Mouse (Mus musculus) mesoderm, embryonic 11.5 days (tissue): Measurements from ENCODE around the gene Ccl7.
A peak's percentile ranks its signal among the peaks of the same experiment; 100 is the strongest.

Source experiments
- DNase-seq: peaks from one replicate; pipeline ENCODE4 v3.0.0-alpha.2; 2012; ENCODE audit warnings: low read depth, low spot score

The Ccl7 gene

DNA sequence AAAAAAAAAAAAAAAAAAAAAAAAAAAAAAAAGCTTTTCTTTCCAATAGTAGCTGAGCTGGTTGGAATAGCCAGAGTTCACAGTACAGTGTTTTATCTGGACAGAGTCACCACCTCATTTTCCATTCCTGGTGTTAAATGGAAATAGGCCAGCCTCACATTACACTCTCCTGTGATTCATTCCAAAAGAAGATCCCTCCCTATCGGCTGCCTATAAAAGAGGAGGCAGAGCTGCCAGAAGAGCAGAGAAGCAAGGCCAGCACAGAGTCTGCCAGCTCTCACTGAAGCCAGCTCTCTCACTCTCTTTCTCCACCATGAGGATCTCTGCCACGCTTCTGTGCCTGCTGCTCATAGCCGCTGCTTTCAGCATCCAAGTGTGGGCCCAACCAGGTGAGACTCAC, at the start of gene Ccl7:
TSS of gene Ccl7 (plus strand) at position 242 of the 400 bp plus-strand sequence.
- no peak for DNase-seq

DNA sequence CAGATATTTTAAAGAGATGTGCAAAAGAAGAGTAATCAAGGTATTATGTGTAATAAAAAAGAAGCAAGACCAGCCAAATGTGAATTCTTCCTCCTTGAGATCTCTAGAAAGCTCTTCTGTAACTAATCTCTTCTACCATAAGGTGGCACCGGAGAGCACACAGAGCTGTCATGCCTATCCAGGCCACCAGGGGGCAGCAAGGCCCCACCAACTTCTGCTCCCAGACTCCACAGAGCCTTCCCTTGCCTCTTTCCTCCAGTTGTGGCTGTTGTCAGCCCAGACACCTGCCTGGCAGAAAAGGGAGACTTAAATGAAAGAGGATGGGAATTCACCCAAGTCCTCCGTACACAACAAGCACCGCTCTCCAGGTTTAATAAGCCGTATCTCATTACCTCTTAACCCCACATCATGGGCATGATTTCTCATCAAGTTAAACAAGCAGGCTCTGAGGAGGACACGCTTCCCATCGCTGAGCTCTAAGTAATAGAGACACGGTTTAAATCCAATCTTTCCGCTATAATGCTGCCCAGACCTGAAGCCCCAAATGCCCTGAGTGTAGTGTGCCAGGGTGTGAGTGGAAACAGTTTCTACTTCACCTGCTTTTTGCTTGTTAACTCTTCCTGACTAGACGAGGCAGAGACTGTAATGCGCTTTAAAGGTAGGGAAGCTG, 49.2 kb upstream of the Ccl7 start:
- DNase-seq, result peak; percentile 80

DNA sequence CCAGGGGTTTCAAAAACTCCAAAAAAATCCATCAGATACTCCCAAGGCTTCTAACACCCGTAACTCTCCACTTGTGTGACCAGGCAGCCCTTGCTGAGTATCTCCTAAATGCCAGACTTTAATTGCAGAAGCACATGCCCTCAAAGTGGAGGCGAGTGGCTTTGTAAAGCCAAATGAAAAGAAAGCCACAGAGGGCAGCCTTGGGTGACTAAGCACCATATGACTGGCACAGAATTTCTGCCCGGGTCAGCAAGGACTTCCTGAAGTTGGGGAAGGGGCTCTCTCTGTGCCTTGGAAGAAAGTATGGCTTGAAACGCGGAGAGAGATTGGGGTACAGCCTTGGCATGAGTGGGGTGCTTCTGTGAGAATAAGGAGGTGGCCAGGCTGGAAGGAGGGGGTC, 48.4 kb upstream of the Ccl7 start:
- DNase-seq, result no peak

DNA sequence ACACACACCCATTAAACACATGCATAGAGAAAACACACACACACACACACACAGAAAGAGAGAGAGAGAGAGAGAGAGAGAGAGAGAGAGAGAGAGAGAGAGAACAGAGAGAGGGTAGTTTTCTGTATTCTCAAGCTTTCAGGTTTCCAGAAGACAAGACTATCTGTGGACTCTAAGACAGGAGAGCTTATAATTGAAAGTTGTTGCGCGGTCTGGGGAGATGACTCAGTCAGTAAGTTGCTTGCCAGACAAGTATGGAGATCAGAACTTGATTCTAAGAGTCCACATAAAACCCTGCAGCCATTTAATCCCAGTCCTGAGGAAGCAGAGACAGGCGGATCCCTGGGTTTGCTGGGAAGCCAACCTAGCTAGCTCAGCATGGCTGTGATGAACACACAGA, 46.9 kb upstream of the Ccl7 start:
- DNase-seq, result no peak

DNA sequence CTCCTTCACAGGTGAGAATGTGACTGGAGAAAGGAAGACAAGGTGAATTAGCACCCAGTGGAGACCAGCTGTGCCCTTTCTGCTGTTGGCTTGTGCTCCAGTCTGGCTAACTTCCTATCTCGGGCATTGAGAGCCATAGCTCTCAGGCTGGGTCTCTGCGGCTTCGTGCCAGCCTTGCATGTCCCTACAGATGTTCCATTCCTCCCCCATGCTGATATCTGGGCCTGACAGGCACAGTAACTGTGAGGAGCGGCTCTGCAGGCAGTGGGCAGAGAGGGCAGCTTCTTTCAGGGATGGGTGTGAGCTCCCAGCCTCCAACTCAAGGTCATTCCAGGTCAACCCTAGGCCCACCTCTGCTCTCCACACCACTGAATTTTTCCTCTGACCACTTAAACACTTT, 46.0 kb upstream of the Ccl7 start:
- no peak for DNase-seq

DNA sequence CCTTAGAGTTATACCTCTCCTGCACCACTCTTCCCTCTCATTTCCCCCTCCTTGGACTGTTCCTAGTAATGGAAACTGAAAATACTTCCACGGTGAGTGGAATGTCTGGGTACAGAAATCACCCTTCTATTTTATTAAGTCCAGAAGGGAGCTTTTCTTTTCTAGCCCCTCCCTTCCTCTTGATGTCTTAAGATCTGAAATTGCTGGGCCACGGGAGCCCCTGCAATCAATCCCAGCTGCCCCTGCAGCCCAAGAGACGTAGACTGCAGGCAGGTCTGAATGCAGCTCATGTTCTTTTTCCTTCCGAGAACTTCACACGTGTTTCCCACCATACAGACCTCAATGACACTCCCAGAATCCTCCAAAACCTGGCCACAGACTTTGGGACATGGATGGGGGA, 44.9 kb upstream of the Ccl7 start:
- DNase-seq, result no peak

DNA sequence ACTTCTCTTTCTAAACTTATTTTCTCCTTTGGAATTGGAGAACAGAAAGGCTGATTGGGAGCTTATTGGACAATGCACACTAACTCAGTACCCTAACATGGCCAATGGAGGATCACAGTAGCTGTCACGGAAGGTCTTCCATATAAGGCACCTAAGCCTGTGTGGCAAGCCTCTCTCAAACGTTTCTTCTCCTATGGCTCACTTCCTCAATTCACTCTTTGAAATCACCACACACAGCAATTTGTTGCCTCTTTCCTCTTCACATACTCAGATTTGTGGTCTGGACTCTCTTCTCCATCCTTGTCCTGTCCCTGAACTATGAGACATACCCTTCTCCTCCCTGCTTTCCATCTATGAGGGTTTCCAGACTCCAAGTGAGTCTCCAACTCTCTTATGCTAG, 40.7 kb upstream of the Ccl7 start:
- no peak for DNase-seq

DNA sequence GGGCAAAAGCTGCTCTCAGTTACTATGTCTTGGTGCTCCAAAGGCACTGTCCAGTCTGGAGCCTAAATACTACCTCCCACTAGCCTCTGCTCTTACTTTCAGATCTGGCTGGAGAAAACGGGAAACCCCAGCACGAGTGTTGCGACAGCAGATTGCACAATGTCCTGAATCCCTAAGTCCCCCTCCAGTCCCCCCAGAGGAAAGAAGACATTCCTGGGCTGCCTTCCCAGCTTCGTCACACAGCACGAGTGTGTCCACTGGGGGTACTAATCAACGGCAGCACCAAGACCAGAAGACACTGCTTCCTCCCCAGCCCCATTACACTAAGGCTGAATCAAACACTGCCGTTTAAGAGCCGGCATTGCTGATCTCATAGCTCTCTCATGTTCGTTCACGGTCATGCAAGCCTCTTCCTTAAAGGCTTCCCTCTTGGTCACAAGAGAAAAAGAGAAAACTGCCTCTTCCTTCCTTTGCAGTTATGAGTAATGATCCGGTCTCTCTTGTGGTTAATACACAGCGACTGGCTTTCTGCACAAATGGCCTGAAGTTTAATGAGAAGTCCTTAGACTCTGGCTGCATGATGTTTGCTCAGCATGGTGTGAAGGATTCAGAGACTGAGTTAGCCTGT, 38.6 kb upstream of the Ccl7 start:
- no peak for DNase-seq

DNA sequence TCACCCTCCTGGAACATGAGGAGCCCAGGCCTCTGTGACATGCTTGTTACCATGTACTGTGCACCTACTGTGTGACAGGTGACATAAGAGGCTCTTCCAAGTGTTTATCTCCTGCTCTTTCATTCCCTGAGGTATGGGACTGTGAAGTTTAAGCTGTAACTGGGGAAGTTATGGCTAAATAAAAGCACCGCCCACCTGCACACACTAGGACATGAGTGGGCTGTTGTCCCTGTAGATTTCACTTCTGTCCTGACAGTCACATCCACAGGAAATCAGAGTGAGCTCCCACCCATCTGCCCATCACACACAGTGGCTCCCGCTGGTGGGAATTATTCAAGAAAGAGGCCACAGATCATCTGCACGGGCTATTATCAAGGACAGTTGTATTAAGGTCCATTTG, 35.4 kb upstream of the Ccl7 start:
- DNase-seq, result no peak

DNA sequence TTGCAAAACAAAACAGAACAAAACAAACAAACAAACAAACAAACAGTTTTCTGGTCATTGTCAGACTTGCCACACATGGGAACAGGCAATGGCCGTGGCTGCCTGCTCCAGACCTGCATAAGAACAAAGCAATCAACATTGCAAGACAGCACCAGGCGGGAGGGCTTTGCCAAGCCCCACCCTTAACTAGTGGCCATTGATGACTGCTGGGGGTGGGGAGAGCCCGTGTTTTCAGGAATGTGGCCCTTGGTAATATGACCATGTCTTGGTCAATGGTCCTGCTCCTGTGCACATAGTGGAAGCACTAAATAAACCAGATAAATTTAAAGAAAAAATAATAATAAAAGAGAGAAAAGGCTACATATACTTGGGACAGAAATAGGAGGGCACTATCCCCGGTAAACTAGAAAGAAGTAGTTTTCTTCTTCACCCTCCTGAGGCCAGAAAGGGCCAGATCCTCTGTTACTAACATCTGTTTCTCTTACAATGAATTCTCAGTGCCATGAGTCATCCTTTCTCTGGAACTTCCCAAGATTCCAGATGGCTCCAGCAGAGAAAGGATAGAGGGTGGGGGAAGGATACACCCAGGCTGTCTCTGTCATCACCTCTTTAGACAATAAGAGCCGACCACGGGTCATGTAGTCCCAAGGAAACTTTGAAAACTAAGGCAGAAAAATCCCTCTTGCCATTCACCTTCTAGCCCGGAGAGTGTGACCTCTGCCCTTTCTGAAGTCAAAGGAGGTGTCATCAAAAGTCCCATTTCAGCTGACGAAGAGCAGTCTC, 33.9 kb upstream of the Ccl7 start:
- no peak for DNase-seq

DNA sequence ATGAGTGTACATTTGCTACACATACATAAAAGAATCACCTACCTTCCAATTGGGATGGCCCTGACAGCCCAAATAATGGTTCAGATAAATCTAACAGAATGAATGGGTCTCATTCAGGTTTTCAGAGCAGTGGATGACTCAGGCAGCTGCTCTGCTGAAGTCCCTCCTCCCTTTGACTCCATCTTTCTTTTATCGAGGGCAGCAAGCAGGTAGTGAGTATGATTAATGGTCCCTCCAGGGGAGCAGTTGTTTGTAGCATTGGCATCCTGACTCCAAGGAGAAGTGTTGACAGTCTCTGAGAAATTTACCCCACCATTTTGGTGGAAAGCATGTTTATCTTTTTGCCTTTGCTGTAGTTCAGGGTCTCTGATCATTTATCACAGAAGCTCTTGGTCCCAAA, 31.8 kb upstream of the Ccl7 start:
- DNase-seq, result no peak

DNA sequence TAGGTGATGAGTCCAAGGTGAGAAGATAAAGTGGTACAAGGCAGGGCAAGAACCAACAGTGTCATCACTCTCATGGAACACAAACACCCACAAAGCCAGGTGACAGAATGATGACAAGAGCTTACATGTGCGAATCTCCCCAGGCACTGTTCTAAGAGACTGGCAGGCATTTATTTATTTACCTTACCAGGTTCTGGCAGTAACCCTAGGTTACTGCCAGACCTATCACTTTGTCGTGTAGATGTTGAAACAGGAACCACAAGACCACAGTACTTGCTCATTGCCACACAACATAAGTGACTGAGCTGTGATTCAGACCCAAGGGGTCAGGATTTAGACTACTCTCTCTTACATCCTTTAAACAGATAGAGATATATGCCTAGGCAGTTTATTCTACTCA, 30.4 kb upstream of the Ccl7 start:
- DNase-seq, result no peak

DNA sequence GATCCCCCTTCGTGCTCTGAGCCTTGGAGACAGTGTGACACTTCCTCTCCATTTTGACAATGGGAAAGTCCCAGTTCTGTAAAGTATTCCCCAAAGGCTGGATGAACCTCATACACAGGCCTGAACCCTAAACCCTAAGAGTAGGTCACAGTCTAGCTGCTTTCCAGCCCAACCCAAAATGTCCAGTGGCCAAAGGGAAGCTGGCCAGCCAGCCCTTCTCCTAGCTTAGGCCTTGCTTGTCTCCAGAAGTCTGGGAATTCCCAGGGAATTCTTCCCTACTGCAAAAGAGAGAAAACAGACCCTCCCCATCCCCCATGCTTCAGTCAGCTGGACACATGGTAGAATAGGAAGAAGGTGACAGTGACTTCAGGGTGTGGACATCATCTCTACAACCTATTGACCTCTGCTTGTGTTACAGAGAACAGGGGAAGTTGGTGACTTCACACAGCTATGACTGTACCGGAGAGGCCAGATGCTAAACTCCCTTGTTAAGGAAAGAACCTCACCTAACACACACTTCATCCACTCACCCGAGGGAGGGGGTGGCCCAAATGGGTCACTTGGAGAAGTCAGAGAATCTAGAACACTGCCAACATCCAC, 29.2 kb upstream of the Ccl7 start:
- DNase-seq, result no peak

DNA sequence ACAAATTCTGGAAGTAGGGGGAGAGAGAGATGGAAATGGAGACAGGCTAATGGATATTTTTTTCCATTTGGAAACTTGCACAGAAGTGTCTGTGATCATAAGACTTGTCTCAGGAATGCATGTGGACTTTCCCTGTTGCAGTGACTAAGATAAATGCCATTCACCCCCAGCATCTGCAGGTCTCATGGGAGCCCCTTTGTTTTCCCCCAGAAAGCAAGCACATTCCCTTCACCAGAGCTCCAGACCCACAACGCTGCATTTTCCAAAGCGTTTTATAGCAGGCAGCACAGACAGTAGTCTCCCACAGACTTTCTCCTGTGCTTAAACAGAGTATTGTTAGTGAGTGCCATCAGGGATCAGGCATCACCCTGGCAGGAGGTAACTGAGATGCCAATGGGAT, 26.1 kb upstream of the Ccl7 start:
- DNase-seq, result no peak

DNA sequence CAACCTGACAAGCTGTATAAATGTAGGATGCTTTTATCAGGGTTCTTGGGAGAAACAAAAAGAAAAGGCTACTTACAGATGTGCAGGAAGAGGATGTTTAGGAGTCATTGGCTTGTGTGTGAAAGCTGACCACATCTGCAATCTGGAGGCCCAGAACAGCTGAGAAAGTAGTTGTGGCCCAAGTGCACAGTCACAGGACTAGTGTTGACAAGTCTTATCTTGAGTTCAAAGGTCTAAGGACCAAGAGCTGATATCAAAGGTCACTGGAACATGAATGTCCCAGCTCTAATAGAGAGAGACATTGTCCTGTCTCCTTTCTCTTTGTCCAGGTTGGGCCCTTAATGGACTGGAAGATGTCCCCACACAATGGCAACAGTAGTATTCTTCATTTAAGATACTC, 25.7 kb upstream of the Ccl7 start:
- no peak for DNase-seq

DNA sequence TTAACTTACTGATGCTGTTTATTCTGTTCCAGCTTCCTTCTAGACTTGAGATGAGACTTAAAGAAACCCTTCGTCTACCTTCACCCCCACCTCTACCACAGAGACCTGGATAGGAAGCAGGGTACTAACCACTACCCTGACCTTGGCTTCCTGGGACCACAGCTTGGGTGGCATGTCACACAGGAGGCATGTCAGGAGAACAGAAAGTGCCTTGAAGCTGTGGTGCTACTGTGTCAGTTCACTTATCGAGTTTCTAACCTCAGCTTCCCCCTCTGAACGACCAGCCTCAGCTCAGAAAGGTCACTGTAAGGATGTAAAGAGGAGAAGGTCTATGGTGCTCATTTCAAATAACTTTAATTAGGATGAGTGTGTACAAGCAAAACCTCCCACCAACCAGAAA, 24.1 kb upstream of the Ccl7 start:
- no peak for DNase-seq

DNA sequence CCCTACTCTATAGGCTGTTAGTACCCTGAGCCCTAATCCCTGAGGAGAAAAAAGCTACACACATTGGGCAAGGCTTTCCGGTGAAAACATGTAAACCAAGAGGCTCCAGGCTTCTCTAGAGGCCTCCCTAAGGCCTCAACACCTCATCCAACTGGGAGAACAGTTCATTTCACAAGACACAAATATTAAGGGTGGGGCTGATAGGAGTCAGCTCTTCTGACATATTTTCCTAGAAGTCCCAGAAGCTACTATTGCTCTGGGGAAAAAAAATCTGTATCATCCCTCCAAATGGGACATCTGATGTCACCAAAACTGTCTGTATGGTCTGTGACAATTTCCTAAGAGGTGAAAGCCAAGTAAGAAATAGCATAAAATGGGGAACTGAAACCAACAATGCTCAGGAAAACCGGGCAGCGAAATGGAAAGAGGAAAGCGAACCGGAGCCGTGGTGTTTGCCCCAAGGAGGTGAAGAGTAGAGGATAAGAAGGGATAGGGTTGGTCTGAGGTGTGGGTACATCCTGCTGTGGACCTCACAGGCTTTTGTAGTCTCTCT, 22.9 kb upstream of the Ccl7 start:
- no peak for DNase-seq

DNA sequence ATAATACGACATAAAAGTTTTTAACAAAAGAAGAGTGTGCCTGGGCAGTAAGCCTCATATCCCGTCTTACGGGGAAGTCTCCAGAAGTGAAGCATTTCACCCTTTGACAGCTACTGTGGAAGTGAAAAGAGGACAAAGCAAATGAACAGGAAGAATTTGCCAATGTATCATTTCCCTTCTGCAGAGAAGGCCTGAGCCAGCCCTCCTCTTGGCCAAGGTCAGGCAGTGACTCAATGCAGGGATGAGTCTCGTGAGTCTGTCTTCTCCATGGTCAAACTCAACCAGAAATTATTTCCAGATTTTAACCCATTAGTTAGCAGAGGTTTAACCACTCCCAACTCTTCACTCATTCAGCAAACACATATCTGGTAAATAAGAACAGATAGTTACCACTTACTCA, 21.7 kb upstream of the Ccl7 start:
- no peak for DNase-seq

DNA sequence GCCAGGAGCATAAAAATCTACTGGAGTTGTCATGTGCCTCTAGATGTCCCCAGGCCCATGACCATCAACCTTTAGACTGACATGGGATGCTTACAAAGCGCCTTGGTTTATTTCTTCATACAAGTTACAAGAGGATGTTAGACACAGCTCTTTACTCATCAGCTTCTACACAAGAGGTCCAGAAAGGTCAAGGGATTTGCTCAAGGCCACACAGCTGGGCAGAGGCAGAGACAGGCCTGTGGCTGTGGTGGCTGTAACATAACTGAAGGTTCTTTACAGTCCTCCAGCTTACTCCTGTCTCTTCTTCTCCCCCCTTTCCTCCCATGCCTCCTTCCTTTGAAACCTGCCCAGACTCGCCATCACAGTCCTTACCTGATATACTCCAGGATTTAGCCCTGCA, 15.3 kb upstream of the Ccl7 start:
- no peak for DNase-seq

DNA sequence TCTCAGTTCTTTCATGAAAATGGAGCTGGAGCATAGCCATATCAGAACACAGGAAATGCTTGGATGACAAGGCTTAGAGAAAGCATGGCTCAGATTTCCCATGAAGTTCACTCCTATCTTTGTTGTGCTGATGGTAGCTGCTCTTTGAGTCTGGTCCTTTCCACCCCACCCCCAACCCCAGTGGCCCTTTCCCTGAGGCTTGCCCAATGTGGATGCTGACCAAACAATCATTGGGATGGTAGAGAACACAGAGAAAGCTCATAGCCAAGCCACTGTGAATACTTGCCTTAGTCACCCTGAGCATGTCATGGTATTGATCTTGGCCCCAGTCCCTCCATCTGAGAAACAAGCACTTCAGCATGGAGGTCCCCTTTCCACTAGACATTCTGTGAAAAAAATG, 13.4 kb upstream of the Ccl7 start:
- DNase-seq, result no peak

DNA sequence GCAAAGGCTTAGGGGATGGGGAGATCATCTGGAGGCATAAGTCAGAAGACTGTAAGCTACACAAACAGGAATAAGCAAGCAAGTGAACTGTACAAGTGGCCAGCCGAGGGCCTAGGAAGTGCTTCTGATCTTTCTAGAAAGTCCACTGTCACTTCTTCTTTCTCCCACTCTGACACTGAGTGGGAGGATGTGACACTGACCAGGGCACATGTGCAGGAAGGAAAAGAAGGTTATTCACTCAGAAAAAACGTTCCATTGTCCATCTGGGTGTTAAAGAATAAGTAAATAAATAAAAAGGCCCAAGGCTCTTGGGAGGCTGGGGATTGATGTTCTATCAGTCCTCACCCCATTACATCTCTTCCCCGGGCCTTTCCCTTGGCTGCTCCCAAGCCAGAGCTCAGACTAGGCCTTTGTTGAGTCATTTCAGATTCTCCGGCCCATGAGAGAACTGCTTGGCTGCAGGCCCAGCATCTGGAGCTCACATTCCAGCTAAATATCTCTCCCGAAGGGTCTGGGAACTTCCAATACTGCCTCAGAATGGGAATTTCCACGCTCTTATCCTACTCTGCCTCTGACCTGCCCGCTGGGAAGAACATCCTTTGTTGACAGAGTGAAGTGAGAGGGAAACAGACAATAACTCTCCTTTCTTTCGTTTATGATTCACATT, 12.7 kb upstream of the Ccl7 start:
- peak; percentile 36 for DNase-seq

DNA sequence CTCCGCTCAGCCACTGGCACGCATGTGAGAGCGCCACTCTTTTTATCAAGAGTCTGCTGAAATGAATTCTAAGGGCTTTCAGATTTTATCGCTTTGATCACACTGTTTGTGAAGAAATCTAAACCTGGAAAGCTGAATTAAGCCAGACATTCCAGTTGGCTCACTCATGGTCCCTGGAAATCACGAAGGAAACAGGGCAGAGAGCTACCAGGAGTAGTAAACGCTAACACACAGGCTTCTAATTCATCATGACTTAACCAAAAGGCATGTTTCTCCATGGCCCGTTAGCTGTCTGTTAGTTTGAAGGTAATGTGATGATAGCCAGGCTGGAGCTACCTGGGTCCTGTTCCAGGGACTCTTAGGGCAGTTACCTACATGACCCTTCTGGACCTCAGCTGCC, 11.1 kb upstream of the Ccl7 start:
- DNase-seq, result no peak
